Mouse (Mus musculus) T-cell, adult 2 months (primary cell): ENCODE data around the gene Myo1a.
A peak's percentile ranks its signal among the peaks of the same experiment; 100 is the strongest.

Source experiments
- DNase-seq: peaks from one replicate; pipeline ENCODE4 v3.0.0; 2022; ENCODE audit warnings: low spot score

Gene Myo1a

GRCm38 (mm10) chr10:127674794-127675522, 30.0 kb upstream of the Myo1a start:
- DNase-seq = peak; percentile 85

GRCm38 (mm10) chr10:127675859-127676398, 29.0 kb upstream of the Myo1a start:
- DNase-seq = no peak

- peak; percentile 93 for DNase-seq
Observed at GRCm38 (mm10) chr10:127676691-127677548, 28.1 kb upstream of the Myo1a start.

GRCm38 (mm10) chr10:127677591-127678336, 27.2 kb upstream of the Myo1a start:
- peak; percentile 72 for DNase-seq

- no peak for DNase-seq
Observed at GRCm38 (mm10) chr10:127679208-127679607, 25.8 kb upstream of the Myo1a start.

GRCm38 (mm10) chr10:127679881-127680280, 25.1 kb upstream of the Myo1a start:
- no peak for DNase-seq

GRCm38 (mm10) chr10:127682886-127683285, 22.1 kb upstream of the Myo1a start:
- no peak for DNase-seq

GRCm38 (mm10) chr10:127691053-127691452, 13.9 kb upstream of the Myo1a start:
- no peak for DNase-seq

GRCm38 (mm10) chr10:127694636-127695035, 10.3 kb upstream of the Myo1a start:
- DNase-seq = no peak

- DNase-seq = no peak
Observed at GRCm38 (mm10) chr10:127695775-127696174, 9.2 kb upstream of the Myo1a start.

GRCm38 (mm10) chr10:127698966-127699365, 6.0 kb upstream of the Myo1a start:
- no peak for DNase-seq

GRCm38 (mm10) chr10:127703299-127703698, 1.7 kb upstream of the Myo1a start:
- no peak for DNase-seq

- DNase-seq = no peak
Observed at GRCm38 (mm10) chr10:127704293-127704692, 677 bp upstream of the Myo1a start.

GRCm38 (mm10) chr10:127705783-127706182, 813 bp downstream of the Myo1a start:
- DNase-seq = no peak

- no peak for DNase-seq
Observed at GRCm38 (mm10) chr10:127707721-127708120, 2.8 kb downstream of the Myo1a start.

- no peak for DNase-seq
Observed at GRCm38 (mm10) chr10:127708850-127709370, 3.9 kb downstream of the Myo1a start.

- no peak for DNase-seq
Observed at GRCm38 (mm10) chr10:127710331-127710730, 5.4 kb downstream of the Myo1a start.

GRCm38 (mm10) chr10:127712736-127713135, 7.8 kb downstream of the Myo1a start:
- DNase-seq = no peak

GRCm38 (mm10) chr10:127721671-127722418, 16.9 kb downstream of the Myo1a start:
- DNase-seq = no peak

GRCm38 (mm10) chr10:127724178-127724577, 19.2 kb downstream of the Myo1a start, which contains the start of gene Tac2:
TSS of gene Tac2 (plus strand) at chr10:127724478.
- DNase-seq = no peak

- no peak for DNase-seq
Observed at GRCm38 (mm10) chr10:127725136-127725535, 20.2 kb downstream of the Myo1a start.
